Mouse (Mus musculus): ENCODE measurements around the gene Gm47969. TPM values are rescaled to one million over a fixed set of nuclear protein-coding genes. Genes with fewer than 3 reads are reported as not detected.
"Not testable (repeated sequence)": the region's sequence is repeated elsewhere in the genome, so short reads cannot be mapped to it uniquely, and the experiment has no call there.

Gene Gm47969
- 2.1 and 3.5 TPM in 2 replicates for polyA plus RNA-seq (2015; fragmentation: Nextera tagmentation; extraction: Ambion mirVana)

GRCm38 (mm10) chr1:83044882-83045427 lies at the start of gene Gm47969:
Gm47969 (plus strand) TSS chr1:83044932.
- no peak for ATAC-seq (ENCODE audit: insufficient number of reproducible peaks, low FRiP score, low TSS enrichment, low read depth)
- 73% methylated on average over 5 of the region's 5 CpGs for WGBS
- H3K4me2 ChIP-seq (replicated peaks), result no peak within 1 kb of the TSS
- no peak within 1 kb of the TSS for H3K27ac ChIP-seq (replicated peaks)
- no peaks in the 10 kb centered on the region for H3K9me3 ChIP-seq (replicated peaks)
- no peaks in the 10 kb centered on the region for H3K4me1 ChIP-seq
- H3K36me3 ChIP-seq, result no peaks in the 10 kb centered on the region
- no peaks in the 10 kb centered on the region for H3K27me3 ChIP-seq
- H3K9ac ChIP-seq, result no peak within 1 kb of the TSS
- H3K4me3 ChIP-seq (replicated peaks), result no peak within 1 kb of the TSS

DNA sequence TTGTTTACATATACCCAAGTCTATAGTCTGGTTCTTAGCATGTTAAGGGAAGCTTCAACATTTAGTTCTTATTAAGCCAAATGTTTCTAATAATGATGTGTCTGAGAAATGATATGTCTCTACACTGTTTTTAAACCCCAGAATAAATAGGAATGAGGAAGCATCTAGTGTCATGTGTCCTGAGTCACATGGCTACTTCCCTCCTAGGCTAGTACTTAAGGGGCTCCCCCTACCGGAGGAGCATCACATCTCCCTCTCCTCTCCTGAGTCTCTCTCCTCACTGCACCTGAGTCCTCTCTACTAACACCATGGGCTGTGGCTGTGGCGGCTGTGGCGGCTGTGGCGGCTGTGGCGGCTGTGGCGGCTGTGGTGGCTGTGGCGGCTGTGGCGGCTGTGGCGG lies 44.4 kb upstream of the Gm47969 start, which contains the start of gene Gm47959:
Gene Gm47959 (plus strand): TSS at position 243 of the 400 bp plus-strand sequence.
- not testable (repeated sequence) for H3K9me3 ChIP-seq (replicated peaks); H3K4me1 ChIP-seq; H3K27ac ChIP-seq (replicated peaks); H3K9ac ChIP-seq; H3K4me3 ChIP-seq (replicated peaks); H3K4me2 ChIP-seq (replicated peaks); H3K36me3 ChIP-seq; H3K27me3 ChIP-seq; ATAC-seq (ENCODE audit: insufficient number of reproducible peaks, low FRiP score, low TSS enrichment, low read depth)
- WGBS, result 98% methylated on average over 6 of the region's 9 CpGs

- no peaks in the 10 kb centered on the region for H3K9me3 ChIP-seq (replicated peaks)
- no peaks in the 10 kb centered on the region for H3K27me3 ChIP-seq
- no peaks in the 10 kb centered on the region for H3K36me3 ChIP-seq
- H3K27ac ChIP-seq (replicated peaks), result no peak overlapping the region
- H3K4me3 ChIP-seq (replicated peaks), result no peak overlapping the region
- H3K4me2 ChIP-seq (replicated peaks), result no peak overlapping the region
- H3K9ac ChIP-seq, result no peak overlapping the region
- H3K4me1 ChIP-seq, result no peaks in the 10 kb centered on the region
- no peak for ATAC-seq (ENCODE audit: insufficient number of reproducible peaks, low FRiP score, low TSS enrichment, low read depth)
- WGBS, result 72% methylated on average over 8 of the region's 8 CpGs
Observed at GRCm38 (mm10) chr1:83006218-83007179, 38.2 kb upstream of the Gm47969 start.

DNA sequence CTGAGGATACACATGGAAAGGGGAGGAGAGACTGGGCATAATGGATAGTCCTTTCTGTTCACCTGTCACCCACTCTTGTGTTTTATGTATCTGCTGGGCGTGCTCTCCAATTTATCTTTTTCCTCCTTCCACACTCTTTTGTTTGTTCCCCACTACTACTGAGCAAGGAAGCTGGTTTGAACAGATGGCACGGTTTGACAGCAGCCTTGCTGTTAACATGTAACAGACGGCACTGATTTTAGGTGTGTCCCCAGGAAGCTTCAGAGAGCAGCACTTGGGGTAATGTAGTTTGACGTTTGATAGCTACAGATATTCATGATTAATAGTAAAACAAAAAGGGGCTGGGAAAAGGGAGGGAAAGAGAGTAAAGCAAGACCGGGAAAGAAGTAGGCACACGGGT lies 37.3 kb upstream of the Gm47969 start:
- Histone ChIP-seq H3K4me2 (replicated peaks) (no peak overlapping the region), H3K27ac (replicated peaks) (no peak overlapping the region), H3K4me3 (replicated peaks) (no peak overlapping the region), H3K27me3 (no peaks in the 10 kb centered on the region), H3K9ac (no peak overlapping the region), H3K4me1 (no peaks in the 10 kb centered on the region), H3K36me3 (no peaks in the 10 kb centered on the region), H3K9me3 (replicated peaks) (no peaks in the 10 kb centered on the region)
- 64% methylated on average over 6 of the region's 6 CpGs for WGBS
- no peak for ATAC-seq (ENCODE audit: insufficient number of reproducible peaks, low FRiP score, low TSS enrichment, low read depth)

GRCm38 (mm10) chr1:83014477-83014876 lies 30.3 kb upstream of the Gm47969 start:
- Histone ChIP-seq H3K4me2 (replicated peaks) (no peak overlapping the region), H3K9ac (no peak overlapping the region), H3K27me3 (no peaks in the 10 kb centered on the region), H3K9me3 (replicated peaks) (no peaks in the 10 kb centered on the region), H3K27ac (replicated peaks) (no peak overlapping the region), H3K36me3 (no peaks in the 10 kb centered on the region), H3K4me3 (replicated peaks) (no peak overlapping the region), H3K4me1 (no peaks in the 10 kb centered on the region)
- ATAC-seq (ENCODE audit: insufficient number of reproducible peaks, low FRiP score, low TSS enrichment, low read depth), result no peak
- 84% methylated on average over 3 of the region's 3 CpGs for WGBS

GRCm38 (mm10) chr1:83015329-83015879 lies 29.3 kb upstream of the Gm47969 start:
- WGBS, result 61% methylated on average over 10 of the region's 10 CpGs
- no peak for ATAC-seq (ENCODE audit: insufficient number of reproducible peaks, low FRiP score, low TSS enrichment, low read depth)
- no peaks in the 10 kb centered on the region for H3K27me3 ChIP-seq
- no peak overlapping the region for H3K4me3 ChIP-seq (replicated peaks)
- H3K4me2 ChIP-seq (replicated peaks), result no peak overlapping the region
- no peak overlapping the region for H3K9ac ChIP-seq
- no peaks in the 10 kb centered on the region for H3K4me1 ChIP-seq
- H3K36me3 ChIP-seq, result no peaks in the 10 kb centered on the region
- H3K9me3 ChIP-seq (replicated peaks), result no peaks in the 10 kb centered on the region
- H3K27ac ChIP-seq (replicated peaks), result no peak overlapping the region

GRCm38 (mm10) chr1:83016556-83016955 lies 28.2 kb upstream of the Gm47969 start:
- Histone ChIP-seq H3K9me3 (replicated peaks) (no peaks in the 10 kb centered on the region), H3K4me3 (replicated peaks) (no peak overlapping the region), H3K27ac (replicated peaks) (no peak overlapping the region), H3K9ac (no peak overlapping the region), H3K4me1 (no peaks in the 10 kb centered on the region), H3K27me3 (no peaks in the 10 kb centered on the region), H3K4me2 (replicated peaks) (no peak overlapping the region), H3K36me3 (no peaks in the 10 kb centered on the region)
- WGBS, result 77% methylated on average over 1 of the region's 1 CpGs
- ATAC-seq (ENCODE audit: insufficient number of reproducible peaks, low FRiP score, low TSS enrichment, low read depth), result no peak

DNA sequence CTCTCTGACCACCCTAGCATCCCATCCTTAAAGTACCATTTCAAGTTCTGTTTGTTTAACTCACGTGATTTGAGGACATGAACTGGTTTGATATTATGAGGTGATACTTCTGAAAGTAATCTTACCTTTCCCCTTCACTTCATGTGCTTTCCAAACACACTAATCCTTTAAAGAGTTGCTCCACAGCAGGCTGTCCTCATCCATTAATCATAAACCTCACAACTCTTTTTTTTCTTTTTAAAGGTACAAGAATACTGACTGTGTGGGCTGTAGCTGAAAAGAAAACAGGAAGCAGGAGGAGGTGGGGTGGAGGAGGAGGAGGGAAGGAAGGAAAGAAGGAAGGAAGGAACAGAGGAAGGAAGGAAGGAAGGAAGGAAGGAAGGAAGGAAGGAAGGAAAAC lies 12.8 kb upstream of the Gm47969 start:
- Histone ChIP-seq H3K9me3 (replicated peaks) (no peaks in the 10 kb centered on the region), H3K9ac (no peak overlapping the region), H3K27ac (replicated peaks) (no peak overlapping the region), H3K4me1 (no peaks in the 10 kb centered on the region), H3K27me3 (no peaks in the 10 kb centered on the region), H3K36me3 (no peaks in the 10 kb centered on the region), H3K4me2 (replicated peaks) (no peak overlapping the region), H3K4me3 (replicated peaks) (no peak overlapping the region)
- no peak for ATAC-seq (ENCODE audit: insufficient number of reproducible peaks, low FRiP score, low TSS enrichment, low read depth)
- 41% methylated on average over 1 of the region's 1 CpGs for WGBS

GRCm38 (mm10) chr1:83032508-83032907 lies 12.2 kb upstream of the Gm47969 start:
- no peak overlapping the region for H3K9ac ChIP-seq
- no peak overlapping the region for H3K4me2 ChIP-seq (replicated peaks)
- no peak overlapping the region for H3K4me3 ChIP-seq (replicated peaks)
- no peaks in the 10 kb centered on the region for H3K27me3 ChIP-seq
- H3K27ac ChIP-seq (replicated peaks), result no peak overlapping the region
- no peaks in the 10 kb centered on the region for H3K9me3 ChIP-seq (replicated peaks)
- H3K36me3 ChIP-seq, result no peaks in the 10 kb centered on the region
- 88% methylated on average over 6 of the region's 6 CpGs for WGBS
- no peak for ATAC-seq (ENCODE audit: insufficient number of reproducible peaks, low FRiP score, low TSS enrichment, low read depth)
- 0 out of 2 replicates have a peak, but pooled peaks cover under 1% of the 10 kb centered on the region for H3K4me1 ChIP-seq

- no peak overlapping the region for H3K4me2 ChIP-seq (replicated peaks)
- no peaks in the 10 kb centered on the region for H3K36me3 ChIP-seq
- H3K9me3 ChIP-seq (replicated peaks), result no peaks in the 10 kb centered on the region
- H3K9ac ChIP-seq, result no peak overlapping the region
- no peak for ATAC-seq (ENCODE audit: insufficient number of reproducible peaks, low FRiP score, low TSS enrichment, low read depth)
- H3K27ac ChIP-seq (replicated peaks), result no peak overlapping the region
- 56% methylated on average over 5 of the region's 5 CpGs for WGBS
- 0 out of 2 replicates have a peak, but pooled peaks cover 4% of the 10 kb centered on the region for H3K4me1 ChIP-seq
- H3K27me3 ChIP-seq, result no peaks in the 10 kb centered on the region
- no peak overlapping the region for H3K4me3 ChIP-seq (replicated peaks)
Observed at GRCm38 (mm10) chr1:83034509-83034908, 10.2 kb upstream of the Gm47969 start.

GRCm38 (mm10) chr1:83036892-83037667 lies 7.7 kb upstream of the Gm47969 start:
- Histone ChIP-seq H3K27ac (replicated peaks) (no peak overlapping the region; the same call in 1 of the 2 replicates), H3K36me3 (no peaks in the 10 kb centered on the region), H3K4me1 (0 out of 2 replicates have a peak, but pooled peaks cover 4% of the 10 kb centered on the region), H3K9me3 (replicated peaks) (no peaks in the 10 kb centered on the region), H3K4me3 (replicated peaks) (peak overlapping the region; percentile 49), H3K4me2 (replicated peaks) (peak overlapping the region; percentile 54), H3K9ac (no peak overlapping the region), H3K27me3 (no peaks in the 10 kb centered on the region)
- WGBS, result 60% methylated on average over 11 of the region's 11 CpGs
- ATAC-seq (ENCODE audit: insufficient number of reproducible peaks, low FRiP score, low TSS enrichment, low read depth), result no peak

Data from embryonic facial prominence, embryonic 15.5 days (tissue).